11 mouse cellular contexts compared by ENCODE assay signal in genomic region chr17:48029241-48029640, GRCm38 (mm10). TPM values are rescaled to one million over a fixed set of nuclear protein-coding genes. Genes with fewer than 3 reads are reported as not detected.
DNase-seq lines count a peak whose midpoint lies in the region; ATAC-seq and TF ChIP-seq lines count a peak whose summit lies in the region.
"Had no signal": no experiment of that assay in that cellular context is flagged by ENCODE, and none has a peak within 500 bp of the region (broad histone marks: within the 10 kb centered on the region; RNA-seq: fewer than 3 reads in every experiment).

No protein-coding gene starts in this region.

- H3K27me3 ChIP-seq in heart, embryonic 10.5 days (ENCODE audit: insufficient read depth, poor library complexity, severe bottlenecking): 0 out of 2 replicates have a peak, but pooled peaks cover 5% of the 10 kb centered on the region
- H3K27me3 ChIP-seq in lung, postnatal 0 days (replicated peaks; ENCODE audit: insufficient read depth, low read length): 0 out of 2 replicates have a peak, but pooled peaks cover 4% of the 10 kb centered on the region
- peaks cover 6% of the 10 kb centered on the region; the same call in 1 of the 2 replicates for H3K27me3 ChIP-seq in midbrain, postnatal 0 days (ENCODE audit: insufficient read depth, low read length)

- H3K36me3 ChIP-seq in heart, embryonic 10.5 days: no peaks in the 10 kb centered on the region
- H3K36me3 ChIP-seq in lung, postnatal 0 days (ENCODE audit: insufficient read depth, low read length): no peaks in the 10 kb centered on the region
- no peaks in the 10 kb centered on the region for H3K36me3 ChIP-seq in midbrain, postnatal 0 days (ENCODE audit: insufficient read depth, low read length)
- H3K36me3 ChIP-seq: limb, embryonic 12.5 days had no signal

- peaks cover 65% of the 10 kb centered on the region for H3K4me1 ChIP-seq in heart, embryonic 10.5 days
- peaks cover 8% of the 10 kb centered on the region; the same call in 1 of the 2 replicates for H3K4me1 ChIP-seq in lung, postnatal 0 days (ENCODE audit: insufficient read depth, low read depth, low read length)
- H3K4me1 ChIP-seq in lung, adult 2 months (ENCODE audit: control insufficient read depth, insufficient read depth, low read length): 0 out of 2 replicates have a peak, but pooled peaks cover 2% of the 10 kb centered on the region
- H3K4me1 ChIP-seq in midbrain, postnatal 0 days (ENCODE audit: insufficient read depth, low read length): 0 out of 2 replicates have a peak, but pooled peaks cover 2% of the 10 kb centered on the region

- TF ChIP-seq EP300 in lung, postnatal 0 days (IDR thresholded peaks at IDR 0.05): no peak

- peak overlapping the region; percentile 23; the same call in 1 of the 2 replicates for H3K4me3 ChIP-seq in heart, embryonic 10.5 days
- H3K4me3 ChIP-seq in lung, postnatal 0 days (ENCODE audit: low read depth, low read length): no peak overlapping the region
- H3K4me3 ChIP-seq in lung, adult 2 months (replicated peaks; ENCODE audit: extremely low read depth, low read depth, low read length): no peak overlapping the region
- no peak overlapping the region for H3K4me3 ChIP-seq in midbrain, postnatal 0 days (ENCODE audit: low read depth, low read length)
- H3K4me3 ChIP-seq: limb, embryonic 12.5 days; myocyte had no signal

- TF ChIP-seq CTCF in lung, postnatal 0 days (IDR thresholded peaks at IDR 0.05): no peak
- no peak for TF ChIP-seq CTCF in lung, adult 2 months (IDR thresholded peaks at IDR 0.05; ENCODE audit: insufficient read depth, low read length)
- TF ChIP-seq CTCF in midbrain, postnatal 0 days (IDR thresholded peaks at IDR 0.05): no peak

- H3K9ac ChIP-seq in lung, postnatal 0 days (replicated peaks; ENCODE audit: low read depth): no peak overlapping the region
- no peak overlapping the region for H3K9ac ChIP-seq in midbrain, postnatal 0 days (replicated peaks; ENCODE audit: low read length, poor library complexity, severe bottlenecking)
- H3K9ac ChIP-seq: limb, embryonic 12.5 days had no signal

- WGBS in heart, embryonic 10.5 days: 25% methylated on average over 12 of the region's 12 CpGs
- 15% methylated on average over 12 of the region's 12 CpGs for WGBS in lung, postnatal 0 days
- 26% methylated on average over 12 of the region's 12 CpGs for WGBS in lung, adult 2 months
- 4% methylated on average over 12 of the region's 12 CpGs for WGBS in midbrain, postnatal 0 days

- H3K27ac ChIP-seq in heart, embryonic 10.5 days: peak overlapping the region; percentile 56
- H3K27ac ChIP-seq in lung, postnatal 0 days (ENCODE audit: low read length): no peak overlapping the region
- no peak overlapping the region for H3K27ac ChIP-seq in midbrain, postnatal 0 days (ENCODE audit: low read depth, low read length)
- H3K27ac ChIP-seq: limb, embryonic 12.5 days had no signal

- no peaks in the 10 kb centered on the region for H3K9me3 ChIP-seq in heart, embryonic 10.5 days
- no peaks in the 10 kb centered on the region for H3K9me3 ChIP-seq in lung, postnatal 0 days (ENCODE audit: low read length)
- H3K9me3 ChIP-seq in midbrain, postnatal 0 days (ENCODE audit: low read length): no peaks in the 10 kb centered on the region

- no peak overlapping the region for H3K4me2 ChIP-seq in lung, postnatal 0 days (replicated peaks; ENCODE audit: low read depth, low read length)
- no peak overlapping the region; the same call in 1 of the 2 replicates for H3K4me2 ChIP-seq in midbrain, postnatal 0 days (ENCODE audit: low read depth, low read length, poor library complexity, severe bottlenecking)
- H3K4me2 ChIP-seq: limb, embryonic 12.5 days had no signal

- TF ChIP-seq POLR2A in lung, adult 2 months (IDR thresholded peaks at IDR 0.05; ENCODE audit: borderline replicate concordance, extremely low read depth, low read depth, low read length): no peak

- no peak for DNase-seq in heart, embryonic 10.5 days (ENCODE audit: low spot score)
- no peak for DNase-seq in heart, postnatal 36 days
- DNase-seq in lung, postnatal 0 days (ENCODE audit: low spot score): peak; percentile 53
- DNase-seq in lung, adult 2 months: no peak
- peak; percentile 25 to 38 for DNase-seq in heart, postnatal 10 days
- DNase-seq in midbrain, postnatal 0 days (ENCODE audit: low spot score): peak; percentile 44
- DNase-seq in thymus, adult 18-20 months: no peak

- intact Hi-C loops in heart, postnatal 36 days (cut with DNase I): no loop called here
- intact Hi-C loops in heart, postnatal 10 days (cut with DNase I): no loop called here

- ATAC-seq in lung, postnatal 0 days: no peak
- ATAC-seq in midbrain, postnatal 0 days (ENCODE audit: low FRiP score): no peak
- ATAC-seq in CD4-positive, CD25-positive, alpha-beta regulatory T cell, adult 4 months: no peak
- ATAC-seq: inflammation-experienced regulatory T-cells, adult 6 months had no signal

RNA-seq across cellular contexts. Expression of gene 1700122O11Rik, which starts 8.9 kb away (rescaled TPM):
- polyA plus RNA-seq in heart, embryonic 10.5 days (2016; fragmentation: Nextera tagmentation; extraction: Ambion mirVana): not detected in 2 replicates
- total RNA-seq in heart, postnatal 36 days (2021): not detected
- not detected in 2 replicates for polyA plus RNA-seq in lung, postnatal 0 days (2015; fragmentation: Nextera tagmentation; extraction: Ambion mirVana)
- polyA plus RNA-seq in lung, adult 2 months (2012; rRNA removed): not detected in 2 replicates
- not detected for total RNA-seq in heart, postnatal 10 days (2021)
- not detected in 2 replicates for total RNA-seq in midbrain, postnatal 0 days (2014; rRNA removed)
- not detected in 2 replicates for polyA plus RNA-seq in midbrain, postnatal 0 days (2015; fragmentation: Nextera tagmentation; extraction: Ambion mirVana)
- not detected for polyA plus RNA-seq in CD4-positive, CD25-positive, alpha-beta regulatory T cell, adult 4 months (2017; shearing (Covaris generic))
- polyA plus RNA-seq: inflammation-experienced regulatory T-cells, adult 6 months; limb, embryonic 12.5 days; myocyte had no signal

RNA-seq across cellular contexts. Expression of gene 1700067P10Rik, which starts 59.9 kb away (rescaled TPM):
- polyA plus RNA-seq in heart, embryonic 10.5 days (2016; fragmentation: Nextera tagmentation; extraction: Ambion mirVana): not detected in 2 replicates
- total RNA-seq in heart, postnatal 36 days (2021): not detected
- not detected in 2 replicates for polyA plus RNA-seq in lung, postnatal 0 days (2015; fragmentation: Nextera tagmentation; extraction: Ambion mirVana)
- not detected in 2 replicates for polyA plus RNA-seq in lung, adult 2 months (2012; rRNA removed)
- total RNA-seq in heart, postnatal 10 days (2021): not detected
- not detected in 2 replicates for total RNA-seq in midbrain, postnatal 0 days (2014; rRNA removed)
- not detected in 2 replicates for polyA plus RNA-seq in midbrain, postnatal 0 days (2015; fragmentation: Nextera tagmentation; extraction: Ambion mirVana)
- polyA plus RNA-seq in CD4-positive, CD25-positive, alpha-beta regulatory T cell, adult 4 months (2017; shearing (Covaris generic)): not detected
- polyA plus RNA-seq: inflammation-experienced regulatory T-cells, adult 6 months; limb, embryonic 12.5 days; myocyte had no signal

Comparison
In these comparisons a context has a peak if more than half of its experiments do, and no peak if none do; other contexts are left out.
1. DNase-seq: peak in lung, postnatal 0 days (single experiment), heart, postnatal 10 days (2 of 2) and midbrain, postnatal 0 days (single experiment); none in heart, embryonic 10.5 days (single experiment), heart, postnatal 36 days (0 of 2), lung, adult 2 months (single experiment) and thymus, adult 18-20 months (0 of 2).